Mouse (Mus musculus) G1E-ER4 (cell line): ENCODE measurements around the gene Idh3b. TPM values are rescaled to one million over a fixed set of nuclear protein-coding genes. Genes with fewer than 3 reads are reported as not detected.

Experiments used
- GATA1 ChIP-seq: IDR thresholded peaks from one replicate; pipeline ENCODE4 v1.8.0; 2012; ENCODE audit warnings: low read length, inconsistent platforms
- polyA plus RNA-seq: library from polyadenylated mRNA; stranded (reverse); fragments of >175 nt; gene quantifications from 2 replicates; pipeline ENCODE4 v1.2.3, GENCODE M21; 2012

The Idh3b gene
- 129 and 132 TPM in 2 replicates for polyA plus RNA-seq

GRCm38 (mm10) chr2:130283854-130284654, at the start of gene Idh3b:
Idh3b (minus strand) TSS chr2:130284547.
- TF ChIP-seq GATA1, result no peak

GRCm38 (mm10) chr2:130329502-130329901, 45.2 kb upstream of the Idh3b start:
- no peak for TF ChIP-seq GATA1

GRCm38 (mm10) chr2:130327057-130327456, 42.7 kb upstream of the Idh3b start:
- no peak for TF ChIP-seq GATA1

- no peak for TF ChIP-seq GATA1
Measured at GRCm38 (mm10) chr2:130303014-130303413, 18.7 kb upstream of the Idh3b start.

GRCm38 (mm10) chr2:130297580-130297979, 13.2 kb upstream of the Idh3b start:
- TF ChIP-seq GATA1, result no peak

GRCm38 (mm10) chr2:130296134-130296745, 11.9 kb upstream of the Idh3b start:
- TF ChIP-seq GATA1, result no peak

GRCm38 (mm10) chr2:130295331-130296133, 11.2 kb upstream of the Idh3b start:
- no peak for TF ChIP-seq GATA1

- no peak for TF ChIP-seq GATA1
Measured at GRCm38 (mm10) chr2:130294936-130295277, 10.6 kb upstream of the Idh3b start, which contains the start of gene Ebf4. Ebf4 (plus strand) TSS chr2:130295169.

GRCm38 (mm10) chr2:130294218-130294935, 10.0 kb upstream of the Idh3b start:
- no peak for TF ChIP-seq GATA1

GRCm38 (mm10) chr2:130293486-130293885, 9.1 kb upstream of the Idh3b start:
- TF ChIP-seq GATA1, result no peak

GRCm38 (mm10) chr2:130293009-130293408, 8.7 kb upstream of the Idh3b start:
- TF ChIP-seq GATA1, result no peak

- no peak for TF ChIP-seq GATA1
Measured at GRCm38 (mm10) chr2:130291434-130291833, 7.1 kb upstream of the Idh3b start.

- no peak for TF ChIP-seq GATA1
Measured at GRCm38 (mm10) chr2:130289086-130289485, 4.7 kb upstream of the Idh3b start.

GRCm38 (mm10) chr2:130280818-130281217, 3.5 kb downstream of the Idh3b start:
- TF ChIP-seq GATA1, result no peak

- no peak for TF ChIP-seq GATA1
Measured at GRCm38 (mm10) chr2:130280224-130280623, 4.1 kb downstream of the Idh3b start.
